Mouse (Mus musculus): ENCODE data around the gene Pth1r. TPM values are rescaled to one million over a fixed set of nuclear protein-coding genes. Genes with fewer than 3 reads are reported as not detected.

Pth1r gene
- total and polyA plus RNA-seq, 2 experiments = 7.4 to 28.1 TPM

DNA sequence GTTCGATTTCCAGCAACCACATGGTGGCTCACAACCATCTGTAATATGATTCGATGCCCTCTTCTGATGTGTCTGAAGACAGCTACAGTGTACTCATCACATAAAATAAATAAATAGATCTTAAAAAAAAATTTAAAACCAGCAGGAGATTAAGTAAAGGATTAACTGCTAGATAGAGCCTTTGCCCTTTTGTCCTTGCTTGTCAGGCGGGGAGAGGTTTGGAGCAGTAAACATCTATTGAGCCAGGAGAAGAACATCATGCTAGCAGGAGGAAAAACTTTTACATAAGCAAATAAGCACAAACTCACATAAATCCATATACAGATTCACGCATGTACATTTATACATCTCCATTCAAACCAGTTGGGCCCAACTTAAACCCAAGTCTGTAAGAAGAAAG is 34.4 kb downstream of the Pth1r start:
- Histone ChIP-seq H3K9ac (ENCODE audit: low read depth, low read length) (no peak overlapping the region), H3K36me3 (ENCODE audit: control insufficient read depth, insufficient read depth, low read length) (peaks cover 11% of the 10 kb centered on the region; the same call in 1 of the 2 replicates), H3K27me3 (ENCODE audit: control insufficient read depth, insufficient read depth, low read length) (no peaks in the 10 kb centered on the region), H3K4me3 (ENCODE audit: insufficient read depth, low read depth, low read length) (no peak overlapping the region), H3K79me2 (ENCODE audit: control insufficient read depth, insufficient read depth, low read length) (no peaks in the 10 kb centered on the region), H3K4me1 (ENCODE audit: control insufficient read depth, insufficient read depth, low read length) (no peaks in the 10 kb centered on the region), H3K27ac (replicated peaks; ENCODE audit: insufficient read depth, low read depth, low read length) (no peak overlapping the region)
- WGBS = 81% methylated on average over 4 of the region's 4 CpGs
- no peak for TF ChIP-seq POLR2A (IDR thresholded peaks at IDR 0.05; ENCODE audit: extremely low read depth, insufficient read depth, low read length)
- TF ChIP-seq CTCF (IDR thresholded peaks at IDR 0.05; ENCODE audit: low read depth, low read length) = no peak
- DNase-seq (ENCODE audit: extremely low read depth, low read depth, low spot score) = no peak

DNA sequence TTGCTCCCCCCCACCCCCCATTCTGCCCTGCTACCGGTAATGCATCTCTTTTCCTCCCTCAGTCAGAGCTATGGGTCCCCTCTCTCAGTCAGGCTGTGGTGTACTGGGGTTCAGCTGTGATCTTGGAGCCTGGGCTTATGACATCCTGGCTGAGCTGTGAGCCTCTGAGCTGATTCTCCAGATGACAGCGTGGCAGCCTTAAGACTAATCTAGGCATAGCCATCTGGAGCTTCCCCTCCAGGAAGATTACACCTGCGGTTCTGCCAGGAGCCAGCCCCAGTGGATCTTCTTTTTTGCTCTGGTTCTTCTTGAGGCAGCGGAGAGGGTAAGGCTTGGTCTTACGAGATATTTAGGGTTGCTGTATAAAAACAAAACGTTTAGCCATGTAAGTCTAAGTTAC is 34.9 kb downstream of the Pth1r start:
- DNase-seq (ENCODE audit: extremely low read depth, low read depth, low spot score) = no peak
- no peaks in the 10 kb centered on the region for H3K4me1 ChIP-seq (ENCODE audit: control insufficient read depth, insufficient read depth, low read length)
- TF ChIP-seq POLR2A (IDR thresholded peaks at IDR 0.05; ENCODE audit: extremely low read depth, insufficient read depth, low read length) = no peak
- TF ChIP-seq CTCF (IDR thresholded peaks at IDR 0.05; ENCODE audit: low read depth, low read length) = no peak
- H3K36me3 ChIP-seq (ENCODE audit: control insufficient read depth, insufficient read depth, low read length) = peaks cover 11% of the 10 kb centered on the region; the same call in 1 of the 2 replicates
- no peaks in the 10 kb centered on the region for H3K79me2 ChIP-seq (ENCODE audit: control insufficient read depth, insufficient read depth, low read length)
- H3K27ac ChIP-seq (replicated peaks; ENCODE audit: insufficient read depth, low read depth, low read length) = no peak overlapping the region
- WGBS = 93% methylated on average over 6 of the region's 6 CpGs
- no peak overlapping the region for H3K9ac ChIP-seq (ENCODE audit: low read depth, low read length)
- no peaks in the 10 kb centered on the region for H3K27me3 ChIP-seq (ENCODE audit: control insufficient read depth, insufficient read depth, low read length)
- H3K4me3 ChIP-seq (ENCODE audit: insufficient read depth, low read depth, low read length) = no peak overlapping the region

DNA sequence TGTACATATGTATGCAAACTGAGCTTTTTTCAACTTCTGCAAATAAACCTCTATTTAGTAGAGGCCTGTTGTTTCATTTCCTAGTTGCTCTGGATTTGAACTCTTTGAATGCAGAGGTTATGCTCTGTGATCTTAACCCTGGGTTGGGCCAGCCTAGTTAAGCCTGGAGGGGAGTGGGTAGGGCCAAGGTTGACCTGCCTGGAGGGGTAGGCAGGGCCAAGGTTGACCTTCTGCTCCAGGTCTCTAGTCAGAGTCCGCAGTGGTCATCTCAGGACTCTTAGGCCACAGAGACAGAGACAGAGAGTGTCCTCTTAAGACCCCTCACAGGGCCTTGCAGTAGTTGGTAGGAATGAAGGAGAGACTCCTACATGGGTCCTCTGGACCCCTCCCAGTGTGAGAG is 35.4 kb downstream of the Pth1r start:
- Histone ChIP-seq H3K79me2 (ENCODE audit: control insufficient read depth, insufficient read depth, low read length) (no peaks in the 10 kb centered on the region), H3K4me3 (ENCODE audit: insufficient read depth, low read depth, low read length) (no peak overlapping the region), H3K4me1 (ENCODE audit: control insufficient read depth, insufficient read depth, low read length) (no peaks in the 10 kb centered on the region), H3K27me3 (ENCODE audit: control insufficient read depth, insufficient read depth, low read length) (no peaks in the 10 kb centered on the region), H3K9ac (ENCODE audit: low read depth, low read length) (no peak overlapping the region), H3K27ac (replicated peaks; ENCODE audit: insufficient read depth, low read depth, low read length) (no peak overlapping the region), H3K36me3 (ENCODE audit: control insufficient read depth, insufficient read depth, low read length) (peaks cover 11% of the 10 kb centered on the region; the same call in 1 of the 2 replicates)
- DNase-seq (ENCODE audit: extremely low read depth, low read depth, low spot score) = no peak
- TF ChIP-seq POLR2A (IDR thresholded peaks at IDR 0.05; ENCODE audit: extremely low read depth, insufficient read depth, low read length) (no peak), CTCF (IDR thresholded peaks at IDR 0.05; ENCODE audit: low read depth, low read length) (no peak)
- WGBS = 100% methylated on average over 1 of the region's 1 CpGs

GRCm38 (mm10) chr9:110709640-110710258 is 37.2 kb downstream of the Pth1r start:
- Histone ChIP-seq H3K4me3 (ENCODE audit: insufficient read depth, low read depth, low read length) (peak overlapping the region; percentile 44), H3K9ac (ENCODE audit: low read depth, low read length) (peak overlapping the region; percentile 20), H3K27me3 (ENCODE audit: control insufficient read depth, insufficient read depth, low read length) (no peaks in the 10 kb centered on the region), H3K79me2 (ENCODE audit: control insufficient read depth, insufficient read depth, low read length) (no peaks in the 10 kb centered on the region), H3K27ac (replicated peaks; ENCODE audit: insufficient read depth, low read depth, low read length) (no peak overlapping the region), H3K4me1 (ENCODE audit: control insufficient read depth, insufficient read depth, low read length) (no peaks in the 10 kb centered on the region), H3K36me3 (ENCODE audit: control insufficient read depth, insufficient read depth, low read length) (peaks cover 11% of the 10 kb centered on the region; the same call in 1 of the 2 replicates)
- peak; percentile 34 for DNase-seq (ENCODE audit: extremely low read depth, low read depth, low spot score)
- TF ChIP-seq CTCF (IDR thresholded peaks at IDR 0.05; ENCODE audit: low read depth, low read length) (peak; percentile 85), POLR2A (IDR thresholded peaks at IDR 0.05; ENCODE audit: extremely low read depth, insufficient read depth, low read length) (no peak)
- WGBS = 37% methylated on average over 5 of the region's 5 CpGs

DNA sequence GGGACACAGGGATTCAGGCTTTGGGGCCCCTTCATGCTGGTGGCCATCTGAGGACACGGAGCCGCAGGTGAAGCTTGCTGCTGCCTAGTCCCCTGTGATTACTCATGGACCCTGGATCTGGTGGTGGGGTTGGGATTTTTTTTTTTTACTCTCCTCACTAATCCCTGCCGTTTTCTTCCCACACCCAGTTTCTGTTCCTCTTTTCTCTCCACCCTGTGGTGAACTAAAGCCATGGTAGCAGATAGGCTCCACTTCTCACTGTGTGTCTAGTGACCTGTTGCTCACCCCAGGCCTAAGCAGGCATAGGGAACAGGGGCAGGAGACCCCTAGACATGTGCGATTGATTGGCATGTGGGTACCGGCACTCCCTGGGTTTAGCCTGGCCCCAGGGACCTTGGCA is 40.2 kb downstream of the Pth1r start:
- H3K4me1 ChIP-seq (ENCODE audit: control insufficient read depth, insufficient read depth, low read length) = peaks cover 19% of the 10 kb centered on the region
- no peak overlapping the region for H3K4me3 ChIP-seq (ENCODE audit: insufficient read depth, low read depth, low read length)
- no peak for DNase-seq (ENCODE audit: extremely low read depth, low read depth, low spot score)
- no peak for TF ChIP-seq POLR2A (IDR thresholded peaks at IDR 0.05; ENCODE audit: extremely low read depth, insufficient read depth, low read length)
- TF ChIP-seq CTCF (IDR thresholded peaks at IDR 0.05; ENCODE audit: low read depth, low read length) = no peak
- 84% methylated on average over 5 of the region's 5 CpGs for WGBS
- H3K27me3 ChIP-seq (ENCODE audit: control insufficient read depth, insufficient read depth, low read length) = no peaks in the 10 kb centered on the region
- no peak overlapping the region for H3K27ac ChIP-seq (replicated peaks; ENCODE audit: insufficient read depth, low read depth, low read length)
- H3K36me3 ChIP-seq (ENCODE audit: control insufficient read depth, insufficient read depth, low read length) = peaks cover 5% of the 10 kb centered on the region; the same call in 1 of the 2 replicates
- H3K79me2 ChIP-seq (ENCODE audit: control insufficient read depth, insufficient read depth, low read length) = no peaks in the 10 kb centered on the region
- no peak overlapping the region for H3K9ac ChIP-seq (ENCODE audit: low read depth, low read length)

DNA sequence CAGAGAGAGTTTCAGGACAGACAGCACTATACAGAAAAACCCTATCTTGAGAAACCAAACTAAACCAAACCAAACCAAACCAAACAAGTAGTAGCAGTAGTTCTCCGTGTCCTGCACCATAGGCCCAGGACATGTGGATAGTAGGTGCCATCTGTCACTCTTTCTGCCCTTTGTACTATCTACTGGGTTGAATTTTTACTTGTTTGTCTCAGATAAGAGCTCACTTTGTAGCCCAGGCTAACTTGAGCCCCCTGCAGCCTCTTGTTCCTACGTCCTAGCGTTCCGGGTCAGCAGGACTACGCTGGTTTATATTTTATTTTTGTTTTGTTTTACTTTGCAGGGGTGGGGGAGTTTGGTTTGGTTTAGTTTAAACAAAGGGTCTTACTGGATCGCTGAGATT is 43.0 kb downstream of the Pth1r start:
- Histone ChIP-seq H3K27me3 (ENCODE audit: control insufficient read depth, insufficient read depth, low read length) (no peaks in the 10 kb centered on the region), H3K9ac (ENCODE audit: low read depth, low read length) (no peak overlapping the region), H3K4me3 (ENCODE audit: insufficient read depth, low read depth, low read length) (no peak overlapping the region), H3K4me1 (ENCODE audit: control insufficient read depth, insufficient read depth, low read length) (peaks cover 19% of the 10 kb centered on the region), H3K36me3 (ENCODE audit: control insufficient read depth, insufficient read depth, low read length) (no peaks in the 10 kb centered on the region), H3K27ac (replicated peaks; ENCODE audit: insufficient read depth, low read depth, low read length) (no peak overlapping the region), H3K79me2 (ENCODE audit: control insufficient read depth, insufficient read depth, low read length) (no peaks in the 10 kb centered on the region; the same call in 1 of the 2 replicates)
- peak; percentile 73 for DNase-seq (ENCODE audit: extremely low read depth, low read depth, low spot score)
- TF ChIP-seq CTCF (IDR thresholded peaks at IDR 0.05; ENCODE audit: low read depth, low read length) = no peak
- TF ChIP-seq POLR2A (IDR thresholded peaks at IDR 0.05; ENCODE audit: extremely low read depth, insufficient read depth, low read length) = no peak
- 48% methylated on average over 6 of the region's 6 CpGs for WGBS
